Mouse (Mus musculus) adrenal gland, postnatal 36 days (tissue): ENCODE measurements around the gene Hoxa13. TPM values are rescaled to one million over a fixed set of nuclear protein-coding genes. Genes with fewer than 3 reads are reported as not detected.

ENCODE experiments used
- DNase-seq, 2 experiments: peaks; one replicate each; pipeline ENCODE4 v3.0.0; 2021; ENCODE audit warnings: mixed read lengths in 1 of 2
- total RNA-seq, 2 experiments: library from RNA; stranded (reverse); gene quantifications; 2 replicates each; pipeline ENCODE4 v1.2.3; 2021

Gene Hoxa13
- total RNA-seq, 2 experiments from 2014 or later, result not detected

GRCm38 (mm10) chr6:52222729-52223128 lies 38.0 kb downstream of the Hoxa13 start:
- DNase-seq, result no peak

- DNase-seq, result no peak
These were observed 38.5 kb downstream of the Hoxa13 start for GRCm38 (mm10) chr6:52221993-52222685.

- DNase-seq, result peak; percentile 88 to 92
These were observed 39.2 kb downstream of the Hoxa13 start, which contains the start of gene Hoxa7 for GRCm38 (mm10) chr6:52221337-52221992. TSS of gene Hoxa7 (minus strand) at chr6:52221854.

- DNase-seq, result no peak
These were observed 39.8 kb downstream of the Hoxa13 start for GRCm38 (mm10) chr6:52220865-52221310.

GRCm38 (mm10) chr6:52220003-52220864 lies 40.4 kb downstream of the Hoxa13 start:
- no peak for DNase-seq

- no peak for DNase-seq
These were observed 41.3 kb downstream of the Hoxa13 start for GRCm38 (mm10) chr6:52219234-52219942.

- DNase-seq, result no peak
These were observed 42.0 kb downstream of the Hoxa13 start for GRCm38 (mm10) chr6:52218643-52219215.

- no peak for DNase-seq
These were observed 42.6 kb downstream of the Hoxa13 start for GRCm38 (mm10) chr6:52217895-52218642.

GRCm38 (mm10) chr6:52217459-52217768 lies 43.3 kb downstream of the Hoxa13 start:
- DNase-seq, result peak; percentile 90 to 92

- DNase-seq, result peak; percentile 55 to 61
These were observed 43.8 kb downstream of the Hoxa13 start for GRCm38 (mm10) chr6:52216691-52217458.

- no peak for DNase-seq
These were observed 44.7 kb downstream of the Hoxa13 start for GRCm38 (mm10) chr6:52215771-52216535.

GRCm38 (mm10) chr6:52215070-52215469 lies 45.6 kb downstream of the Hoxa13 start:
- DNase-seq, result no peak

- no peak for DNase-seq
These were observed 46.4 kb downstream of the Hoxa13 start for GRCm38 (mm10) chr6:52214271-52214670.

GRCm38 (mm10) chr6:52213119-52213986 lies 47.3 kb downstream of the Hoxa13 start, which contains the start of the genes Hoxa3 and Gm28308:
TSS of gene Hoxa3 (minus strand) at chr6:52213336.
TSS of gene Gm28308 (minus strand) at chr6:52213339.
- peak; percentile 72 to 83 for DNase-seq

- peak in 1 of 2 experiments; percentile 67 for DNase-seq
These were observed 48.0 kb downstream of the Hoxa13 start for GRCm38 (mm10) chr6:52212556-52213118.

GRCm38 (mm10) chr6:52211961-52212360 lies 48.7 kb downstream of the Hoxa13 start:
- DNase-seq, result no peak

GRCm38 (mm10) chr6:52211170-52211935 lies 49.3 kb downstream of the Hoxa13 start:
- DNase-seq, result peak; percentile 87 to 92
